Mouse (Mus musculus) liver, adult 2 months (tissue): ENCODE measurements around the gene Lgals8. TPM values are rescaled to one million over a fixed set of nuclear protein-coding genes. Genes with fewer than 3 reads are reported as not detected.

Experiments used
- DNase-seq: peaks from one replicate; pipeline ENCODE4 v3.0.0-alpha.2; 2011; ENCODE audit warnings: low read depth, low spot score; ENCODE audit errors: extremely low read depth
- H3K27ac ChIP-seq: fragments of 200-500 bp; replicated peaks from 2 replicates; pipeline ENCODE4 v1.5.1; 2012; ENCODE audit warnings: low read depth, mild to moderate bottlenecking, control low read depth, inconsistent platforms, low read length; ENCODE audit not compliant: insufficient read depth
- H3K27me3 ChIP-seq: fragments of 200-500 bp; 2 replicates; pipeline ENCODE4 v1.6.1; 2012; ENCODE audit warnings: mild to moderate bottlenecking, moderate library complexity, low read length, inconsistent platforms; ENCODE audit not compliant: control insufficient read depth, insufficient read depth
- H3K36me3 ChIP-seq: fragments of 200-500 bp; 2 replicates; pipeline ENCODE4 v1.6.1; 2012; ENCODE audit warnings: low read length, inconsistent platforms; ENCODE audit not compliant: control insufficient read depth, insufficient read depth
- H3K4me1 ChIP-seq: fragments of 200-500 bp; 2 replicates; pipeline ENCODE4 v1.6.1; 2011; ENCODE audit warnings: low read length; ENCODE audit not compliant: control insufficient read depth, insufficient read depth
- H3K4me3 ChIP-seq: fragments of 200-500 bp; 2 replicates; pipeline ENCODE4 v1.5.1; 2011; ENCODE audit warnings: low read depth, mild to moderate bottlenecking, control low read depth, low read length, moderate library complexity; ENCODE audit not compliant: insufficient read depth
- H3K79me2 ChIP-seq: fragments of 200-500 bp; 2 replicates; pipeline ENCODE4 v1.6.1; 2012; ENCODE audit warnings: inconsistent platforms, mild to moderate bottlenecking, low read length, moderate library complexity; ENCODE audit not compliant: control insufficient read depth, insufficient read depth
- H3K9ac ChIP-seq: fragments of 200-500 bp; 2 replicates; pipeline ENCODE4 v1.6.1; 2012; ENCODE audit warnings: low read depth, mild to moderate bottlenecking, control low read depth, inconsistent platforms, low read length
- CTCF ChIP-seq: fragments of 200-500 bp; IDR thresholded peaks from 2 replicates; pipeline ENCODE4 v1.5.1; 2011; ENCODE audit warnings: low read depth, low read length, control low read depth
- POLR2A ChIP-seq: fragments of 200-500 bp; IDR thresholded peaks from 2 replicates; pipeline ENCODE4 v1.6.1; 2011; ENCODE audit warnings: low read length, control low read depth; ENCODE audit not compliant: insufficient read depth; ENCODE audit errors: extremely low read depth
- WGBS: fragments of 180-500 bp; shearing (Covaris S2); methylation state at CpG from one replicate; pipeline ENCODE4 v1.1.7; 2018; 5-methylcytosine and 5-hydroxymethylcytosine counted together
- polyA plus RNA-seq: library from polyadenylated mRNA; depleted of rRNA; stranded (reverse); fragments of >200 nt; gene quantifications from 2 replicates; pipeline ENCODE4 v1.2.3, GENCODE M21; 2012; rRNA removed
- total RNA-seq: library from RNA; depleted of rRNA; stranded (reverse); fragments of >200 nt; gene quantifications from 2 replicates; pipeline ENCODE4 v1.2.3, GENCODE M21; 2014; rRNA removed

Gene Lgals8
- total and polyA plus RNA-seq, 2 experiments = 51.6 to 180 TPM

- WGBS = under 1% methylated on average over 43 of the region's 43 CpGs
- peak within 1 kb of the TSS; percentile 92 for H3K4me3 ChIP-seq
These were observed 69.9 kb downstream of the Lgals8 start, which contains the start of gene Heatr1 for GRCm38 (mm10) chr13:12394609-12395505. TSS of gene Heatr1 (plus strand) at chr13:12395027.

More at GRCm38 (mm10) chr13:12394609-12395505, 69.9 kb downstream of the Lgals8 start, which contains the start of gene Heatr1:
- Histone ChIP-seq H3K4me1 (peaks cover 4% of the 10 kb centered on the region), H3K27me3 (no peaks in the 10 kb centered on the region), H3K27ac (no peak within 1 kb of the TSS), H3K9ac (peak within 1 kb of the TSS; percentile 78), H3K36me3 (peaks cover 16% of the 10 kb centered on the region), H3K79me2 (peaks cover 4% of the 10 kb centered on the region; the same call in 1 of the 2 replicates)
- TF ChIP-seq POLR2A = no peak
- TF ChIP-seq CTCF = no peak
- DNase-seq = peak; percentile 100

Other genes starting within 250 kb of the Lgals8 start
- gene Mtr, start 206.8 kb downstream of the Lgals8 start, total RNA-seq = 5.0 and 5.5 TPM in 2 replicates
- 1.7 and 2.9 TPM in 2 replicates for gene Mtr, start 206.8 kb downstream of the Lgals8 start, polyA plus RNA-seq
- 1.2 TPM in 1 of 2 replicates, not detected in the other for gene Actn2, start 124.2 kb downstream of the Lgals8 start, total RNA-seq
- gene Actn2, start 124.2 kb downstream of the Lgals8 start, polyA plus RNA-seq = 0.06 and 0.47 TPM in 2 replicates
- gene Heatr1, start 69.9 kb downstream of the Lgals8 start, total RNA-seq = 14.5 and 16.1 TPM in 2 replicates
- gene Heatr1, start 69.9 kb downstream of the Lgals8 start, polyA plus RNA-seq = 6.2 and 12.8 TPM in 2 replicates
- 0.09 and 0.13 TPM in 2 replicates for gene Edaradd, start 55.5 kb upstream of the Lgals8 start, total RNA-seq
- 0.07 TPM in 1 of 2 replicates, not detected in the other for gene Edaradd, start 55.5 kb upstream of the Lgals8 start, polyA plus RNA-seq
- gene Ero1lb, start 100.9 kb upstream of the Lgals8 start, total RNA-seq = 28.9 and 36.0 TPM in 2 replicates
- 12.7 and 13.2 TPM in 2 replicates for gene Ero1lb, start 100.9 kb upstream of the Lgals8 start, polyA plus RNA-seq